Mouse (Mus musculus) heart, postnatal 0 days (tissue): ENCODE measurements around the gene Clec4f.

Experiments
- CTCF ChIP-seq: IDR thresholded peaks from 2 replicates; pipeline ENCODE4 v1.5.1; 2016; ENCODE audit warnings: antibody characterized with exemption, control low read depth, low read depth
- EP300 ChIP-seq: IDR thresholded peaks from 2 replicates; pipeline ENCODE4 v1.6.1; 2016; ENCODE audit warnings: antibody characterized with exemption, low read depth

GRCm38 (mm10) chr6:83599060-83599550, 56.9 kb downstream of the Clec4f start:
- TF ChIP-seq CTCF (no peak), EP300 (no peak)
